Mouse (Mus musculus) spleen, adult 2 months (tissue): ENCODE results near the gene Zcchc4. TPM values are rescaled to one million over a fixed set of nuclear protein-coding genes. Genes with fewer than 3 reads are reported as not detected.

Experiments
- DNase-seq, 2 experiments: peaks; one replicate each; pipeline versions ENCODE4 v3.0.0 to v3.0.0-alpha.2; 2012 to 2021; ENCODE audit warnings: low spot score in 2 of 2, low read depth in 1 of 2
- H3K27ac ChIP-seq: fragments of 200-500 bp; 2 replicates; pipeline ENCODE4 v1.5.1; 2012; ENCODE audit warnings: low read length, inconsistent platforms; ENCODE audit not compliant: insufficient read depth
- H3K27me3 ChIP-seq: fragments of 200-500 bp; 2 replicates; pipeline ENCODE4 v1.6.1; 2012; ENCODE audit warnings: mild to moderate bottlenecking, moderate library complexity, low read length, inconsistent platforms; ENCODE audit not compliant: control insufficient read depth, insufficient read depth
- H3K36me3 ChIP-seq: fragments of 200-500 bp; 2 replicates; pipeline ENCODE4 v1.6.1; 2012; ENCODE audit warnings: mild to moderate bottlenecking, low read length, inconsistent platforms; ENCODE audit not compliant: control insufficient read depth, insufficient read depth
- H3K4me1 ChIP-seq: fragments of 200-500 bp; 2 replicates; pipeline ENCODE4 v1.6.1; 2011; ENCODE audit warnings: inconsistent platforms; ENCODE audit not compliant: control insufficient read depth, insufficient read depth, insufficient read length
- H3K4me3 ChIP-seq: fragments of 200-500 bp; 2 replicates; pipeline ENCODE4 v1.5.1; 2011; ENCODE audit warnings: mild to moderate bottlenecking, inconsistent platforms; ENCODE audit not compliant: insufficient read depth, insufficient read length; ENCODE audit errors: extremely low read depth
- CTCF ChIP-seq: fragments of 200-500 bp; IDR thresholded peaks from 2 replicates; pipeline ENCODE4 v1.5.1; 2011; ENCODE audit warnings: mild to moderate bottlenecking, inconsistent platforms; ENCODE audit not compliant: insufficient read depth, insufficient read length, insufficient replicate concordance; ENCODE audit errors: extremely low read depth
- POLR2A ChIP-seq: fragments of 200-500 bp; IDR thresholded peaks from 2 replicates; pipeline ENCODE4 v1.6.1; 2011; ENCODE audit warnings: low read depth, low read length, inconsistent platforms
- whole genome bisulfite sequencing: fragments of 180-500 bp; shearing (Covaris S2); methylation state at CpG from one replicate; pipeline ENCODE4 v1.1.7; 2018; 5-methylcytosine and 5-hydroxymethylcytosine counted together
- polyA plus RNA-seq: library from polyadenylated mRNA; depleted of rRNA; stranded (reverse); fragments of >200 nt; gene quantifications from 2 replicates; pipeline ENCODE4 v1.2.3, GENCODE M21; 2012

The Zcchc4 gene
- polyA plus RNA-seq, 1 experiment: 5.0 TPM

DNA sequence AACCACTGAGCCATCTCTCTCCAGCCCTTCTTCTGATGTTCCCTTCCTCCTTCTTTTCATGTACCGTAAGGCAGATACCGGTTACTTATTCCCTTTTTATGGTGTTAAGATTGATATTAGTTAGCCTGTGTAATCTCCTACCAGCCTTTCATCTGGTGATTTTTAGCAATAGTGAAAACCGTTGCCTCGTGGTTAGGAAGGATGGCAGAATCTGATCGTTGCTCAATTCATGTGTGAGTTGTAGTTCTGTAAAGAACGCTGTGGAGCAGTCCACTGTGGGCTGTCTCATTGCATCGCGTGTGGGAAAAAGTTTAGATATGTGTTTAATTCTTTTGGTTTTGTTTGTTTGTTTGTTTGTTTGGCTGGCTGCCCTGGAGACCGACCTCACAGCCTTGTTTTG, 18.0 kb downstream of the Zcchc4 start:
- Histone ChIP-seq H3K36me3 (peaks cover 15% of the 10 kb centered on the region), H3K27ac (no peak overlapping the region), H3K4me3 (no peak overlapping the region), H3K27me3 (no peaks in the 10 kb centered on the region), H3K4me1 (no peaks in the 10 kb centered on the region)
- no peak for DNase-seq
- no peak for TF ChIP-seq POLR2A
- no peak for TF ChIP-seq CTCF
- WGBS: 88% methylated on average over 9 of the region's 9 CpGs

GRCm38 (mm10) chr5:52794109-52794508, 18.9 kb downstream of the Zcchc4 start:
- Histone ChIP-seq H3K27me3 (no peaks in the 10 kb centered on the region), H3K4me1 (no peaks in the 10 kb centered on the region), H3K4me3 (no peak overlapping the region), H3K36me3 (peaks cover 16% of the 10 kb centered on the region), H3K27ac (no peak overlapping the region)
- no peak for TF ChIP-seq CTCF
- TF ChIP-seq POLR2A: no peak
- 89% methylated on average over 9 of the region's 9 CpGs for WGBS
- no peak for DNase-seq

- H3K27ac ChIP-seq: no peak overlapping the region
- DNase-seq: no peak
- peaks cover 19% of the 10 kb centered on the region for H3K36me3 ChIP-seq
- no peaks in the 10 kb centered on the region for H3K27me3 ChIP-seq
- H3K4me3 ChIP-seq: no peak overlapping the region
- H3K4me1 ChIP-seq: no peaks in the 10 kb centered on the region
- TF ChIP-seq POLR2A (no peak), CTCF (no peak)
- 96% methylated on average over 12 of the region's 12 CpGs for WGBS
Measured at GRCm38 (mm10) chr5:52799274-52799985, 24.2 kb downstream of the Zcchc4 start.

- Histone ChIP-seq H3K27ac (no peak overlapping the region), H3K27me3 (no peaks in the 10 kb centered on the region), H3K4me3 (no peak overlapping the region), H3K36me3 (peaks cover 14% of the 10 kb centered on the region), H3K4me1 (no peaks in the 10 kb centered on the region)
- DNase-seq: no peak
- 91% methylated on average over 4 of the region's 4 CpGs for WGBS
- TF ChIP-seq POLR2A: no peak
- TF ChIP-seq CTCF: no peak
Measured at GRCm38 (mm10) chr5:52805801-52806200, 30.6 kb downstream of the Zcchc4 start.

- no peak for TF ChIP-seq POLR2A
- no peak for TF ChIP-seq CTCF
- H3K4me3 ChIP-seq: no peak overlapping the region
- H3K4me1 ChIP-seq: no peaks in the 10 kb centered on the region
- DNase-seq: no peak
- H3K27me3 ChIP-seq: no peaks in the 10 kb centered on the region
- H3K36me3 ChIP-seq: peaks cover 14% of the 10 kb centered on the region
- WGBS: 87% methylated on average over 8 of the region's 8 CpGs
- no peak overlapping the region for H3K27ac ChIP-seq
Measured at GRCm38 (mm10) chr5:52806349-52806748, 31.1 kb downstream of the Zcchc4 start.

GRCm38 (mm10) chr5:52807030-52807429, 31.8 kb downstream of the Zcchc4 start:
- Histone ChIP-seq H3K4me1 (no peaks in the 10 kb centered on the region), H3K27ac (no peak overlapping the region), H3K27me3 (no peaks in the 10 kb centered on the region), H3K4me3 (no peak overlapping the region), H3K36me3 (peaks cover 14% of the 10 kb centered on the region)
- TF ChIP-seq CTCF: no peak
- TF ChIP-seq POLR2A: no peak
- no peak for DNase-seq
- WGBS: 90% methylated on average over 7 of the region's 7 CpGs

DNA sequence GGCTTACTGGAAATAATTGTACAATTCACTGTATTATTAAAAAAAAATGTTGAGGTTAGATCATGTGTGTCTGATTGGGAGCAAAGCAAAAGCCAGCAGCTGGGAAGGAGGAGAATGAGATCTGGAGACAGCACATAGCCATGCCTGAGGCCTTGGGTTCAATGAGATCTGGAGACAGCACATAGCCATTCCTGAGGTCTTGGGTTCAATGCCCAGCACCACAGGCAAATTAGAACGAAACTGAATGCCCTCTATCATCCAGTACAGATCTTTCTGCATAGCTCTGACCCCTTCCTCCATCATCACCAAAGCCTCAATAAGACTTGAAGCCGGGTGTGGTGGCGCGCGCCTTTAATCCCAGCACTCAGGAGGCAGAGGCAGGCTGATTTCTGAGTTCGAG, 35.2 kb downstream of the Zcchc4 start:
- Histone ChIP-seq H3K4me1 (no peaks in the 10 kb centered on the region), H3K4me3 (no peak overlapping the region), H3K36me3 (peaks cover 14% of the 10 kb centered on the region), H3K27ac (no peak overlapping the region), H3K27me3 (no peaks in the 10 kb centered on the region)
- TF ChIP-seq CTCF (no peak), POLR2A (no peak)
- 94% methylated on average over 6 of the region's 6 CpGs for WGBS
- DNase-seq: no peak
